Mouse (Mus musculus): ENCODE results near the gene Gm49354.
"Not testable (repeated sequence)": the region's sequence is repeated elsewhere in the genome, so short reads cannot be mapped to it uniquely, and the experiment has no call there.

GRCm38 (mm10) chr13:59711984-59712383 lies 70.1 kb downstream of the Gm49354 start, which contains the start of gene Spata31d1b:
- not testable (repeated sequence) for TF ChIP-seq POLR2A (IDR thresholded peaks at IDR 0.05; ENCODE audit: borderline replicate concordance, low read depth, low read length); CTCF (IDR thresholded peaks at IDR 0.05; ENCODE audit: low read depth, low read length)

Measured in bone marrow macrophage, adult 2 months (primary cell).